Mouse (Mus musculus): ENCODE data around the gene Slc25a20. TPM values are rescaled to one million over a fixed set of nuclear protein-coding genes. Genes with fewer than 3 reads are reported as not detected.

The Slc25a20 gene
- 27.7 TPM for polyA plus RNA-seq (2012; fragmentation: generic; extraction: Trizol)

DNA sequence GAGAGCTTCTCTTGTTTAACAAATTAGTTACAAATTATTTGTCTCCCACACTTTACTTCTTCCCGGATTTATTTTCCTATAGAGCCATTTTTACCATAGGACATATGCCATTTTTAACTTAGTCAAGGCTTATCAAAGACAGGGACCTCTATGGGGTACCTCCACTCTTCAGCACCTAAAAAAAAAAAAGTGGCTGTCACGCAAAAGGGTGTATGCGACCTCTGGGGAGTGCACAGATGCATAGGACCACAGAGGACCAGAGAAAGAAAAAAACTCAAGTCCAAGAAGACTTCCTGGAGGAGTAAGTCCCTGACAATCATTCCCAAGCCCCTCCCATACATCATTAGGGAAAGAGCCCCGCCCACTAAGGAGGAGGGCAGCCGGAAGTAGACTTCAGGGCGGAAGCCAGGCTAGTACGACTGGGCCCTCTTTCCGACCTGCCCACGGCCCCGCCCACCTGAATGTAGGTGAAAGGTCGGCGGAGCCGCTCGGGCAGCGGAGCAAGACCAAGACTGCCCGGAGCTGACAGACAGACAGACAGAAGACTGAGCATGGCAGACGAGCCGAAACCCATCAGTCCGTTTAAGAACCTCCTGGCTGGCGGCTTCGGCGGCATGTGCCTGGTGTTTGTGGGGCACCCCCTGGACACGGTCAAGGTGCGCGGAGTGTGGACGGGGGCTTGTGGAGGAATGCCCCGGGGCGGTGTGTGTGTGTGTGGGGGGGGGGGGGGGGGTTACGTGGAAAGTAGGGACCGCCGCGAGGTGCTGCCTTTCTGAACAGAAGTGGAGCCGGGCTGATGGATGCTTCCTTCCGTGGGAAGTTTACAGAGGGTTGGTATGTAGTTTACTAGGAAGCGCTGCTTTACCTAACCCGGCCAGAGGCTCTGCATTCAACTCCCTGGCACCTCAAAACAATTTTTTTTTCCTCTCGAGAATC, at the start of gene Slc25a20:
Slc25a20 (plus strand) TSS at position 412 of the 936 bp plus-strand sequence.
- TF ChIP-seq CEBPB (IDR thresholded peaks at IDR 0.05; ENCODE audit: insufficient read depth, poor library complexity, severe bottlenecking): no peak
- TF ChIP-seq POLR2A (IDR thresholded peaks at IDR 0.05; ENCODE audit: insufficient read length, low read depth): peak; percentile 18
- Histone ChIP-seq H3K4me2 (ENCODE audit: low read depth) (peak within 1 kb of the TSS; percentile 86), H3K4me3 (peak within 1 kb of the TSS; percentile 38), H3K79me2 (ENCODE audit: control insufficient read depth, insufficient read depth) (no peaks in the 10 kb centered on the region), H3ac (ENCODE audit: control insufficient read depth, insufficient read length) (peak within 1 kb of the TSS; percentile 1), H3K27me3 (ENCODE audit: control insufficient read depth, insufficient read depth, insufficient read length) (no peaks in the 10 kb centered on the region), H3K36me3 (ENCODE audit: control insufficient read depth, insufficient read depth) (no peaks in the 10 kb centered on the region)

DNA sequence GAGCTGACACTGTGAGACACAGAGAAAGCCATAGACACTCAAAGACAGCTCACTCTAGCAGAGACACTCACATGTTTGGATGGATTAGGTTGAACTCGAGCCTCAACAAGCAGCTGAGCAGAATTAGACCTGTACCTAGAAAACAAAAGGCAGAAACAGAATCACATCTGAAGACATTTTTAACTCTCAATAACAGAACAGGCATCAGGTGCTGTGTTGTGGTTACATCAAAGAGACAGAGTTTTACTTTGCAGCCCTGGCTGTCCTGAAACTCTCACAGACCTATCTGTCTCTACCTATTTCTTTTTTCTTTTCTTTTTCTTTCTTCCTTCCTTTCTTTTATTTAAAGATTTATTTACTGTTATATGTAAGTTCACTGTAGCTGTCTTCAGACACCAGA, 44.6 kb upstream of the Slc25a20 start:
- Histone ChIP-seq H3K79me2 (ENCODE audit: control insufficient read depth, insufficient read depth) (peaks cover 8% of the 10 kb centered on the region), H3ac (ENCODE audit: control insufficient read depth, insufficient read length) (no peak overlapping the region), H3K36me3 (ENCODE audit: control insufficient read depth, insufficient read depth) (peaks cover 55% of the 10 kb centered on the region), H3K27me3 (ENCODE audit: control insufficient read depth, insufficient read depth, insufficient read length) (no peaks in the 10 kb centered on the region), H3K4me3 (no peak overlapping the region), H3K4me2 (ENCODE audit: low read depth) (no peak overlapping the region)
- TF ChIP-seq MYOD1 (IDR thresholded peaks at IDR 0.05; ENCODE audit: control insufficient read depth in 1 of 3, insufficient read length in 2 of 3, low read depth in 2 of 3) (no peak), USF1 (IDR thresholded peaks at IDR 0.05; ENCODE audit: low read depth) (no peak), POLR2A (IDR thresholded peaks at IDR 0.05; ENCODE audit: insufficient read length, low read depth) (no peak), MYOG (IDR thresholded peaks at IDR 0.05; ENCODE audit: control insufficient read depth in 1 of 3, insufficient read depth in 1 of 3, insufficient read length in 2 of 3, low read depth in 2 of 3) (no peak), POLR2AphosphoS2 (IDR thresholded peaks at IDR 0.05; ENCODE audit: insufficient read length, low read depth) (no peak), CEBPB (IDR thresholded peaks at IDR 0.05; ENCODE audit: insufficient read depth, poor library complexity, severe bottlenecking) (no peak), REST (IDR thresholded peaks at IDR 0.05; ENCODE audit: insufficient read depth, insufficient read length) (no peak), TCF3 (IDR thresholded peaks at IDR 0.05; ENCODE audit: insufficient read length, low read depth) (no peak)

DNA sequence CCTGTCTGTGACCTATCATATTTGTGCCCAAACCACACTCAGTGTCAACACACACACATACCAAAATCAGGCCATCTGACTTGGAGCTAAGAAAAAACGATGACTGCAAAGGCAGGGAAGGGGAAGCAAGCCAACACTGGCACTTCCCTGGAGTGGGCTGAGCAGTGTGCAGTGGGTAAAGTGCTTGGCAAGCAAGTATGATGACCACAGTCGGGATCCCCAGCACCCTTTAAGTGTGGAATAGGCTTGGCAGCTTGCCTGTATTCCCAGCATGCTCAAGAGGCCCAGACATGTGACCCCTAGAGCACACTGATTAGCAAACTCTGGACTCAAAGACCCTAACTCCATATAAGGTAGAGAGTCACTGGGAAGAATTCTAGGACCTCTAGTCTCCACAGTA, 35.4 kb upstream of the Slc25a20 start:
- H3K4me3 ChIP-seq: no peak overlapping the region
- TF ChIP-seq MYOG (IDR thresholded peaks at IDR 0.05; ENCODE audit: control insufficient read depth in 1 of 3, insufficient read depth in 1 of 3, insufficient read length in 2 of 3, low read depth in 2 of 3) (peak in 1 of 3 experiments; percentile 12), REST (IDR thresholded peaks at IDR 0.05; ENCODE audit: insufficient read depth, insufficient read length) (no peak)
- peaks cover 66% of the 10 kb centered on the region for H3K79me2 ChIP-seq (ENCODE audit: control insufficient read depth, insufficient read depth)
- H3ac ChIP-seq (ENCODE audit: control insufficient read depth, insufficient read length): no peak overlapping the region
- H3K36me3 ChIP-seq (ENCODE audit: control insufficient read depth, insufficient read depth): peaks cover 14% of the 10 kb centered on the region
- no peak overlapping the region for H3K4me2 ChIP-seq (ENCODE audit: low read depth)
- H3K27me3 ChIP-seq (ENCODE audit: control insufficient read depth, insufficient read depth, insufficient read length): no peaks in the 10 kb centered on the region

DNA sequence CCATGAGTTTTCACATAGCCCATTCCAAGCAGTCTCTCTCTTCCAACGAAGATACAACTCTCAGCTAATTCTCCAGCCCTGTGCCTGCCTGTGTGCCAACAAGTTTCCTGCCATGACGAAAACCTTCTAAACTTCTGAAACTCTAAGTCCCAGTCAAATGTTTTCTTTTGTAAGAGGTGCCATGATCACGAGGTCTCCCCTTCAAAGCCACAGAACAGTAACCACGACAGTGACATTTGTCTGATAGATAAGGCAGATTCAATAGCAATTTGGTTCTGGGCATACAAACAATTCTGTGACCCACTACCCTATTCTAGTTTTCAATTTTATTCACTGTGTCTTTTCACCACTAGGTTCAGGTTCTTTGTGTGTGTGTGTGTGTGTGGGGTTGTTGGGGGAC, 33.7 kb upstream of the Slc25a20 start:
- peaks cover 71% of the 10 kb centered on the region for H3K79me2 ChIP-seq (ENCODE audit: control insufficient read depth, insufficient read depth)
- H3K4me2 ChIP-seq (ENCODE audit: low read depth): no peak overlapping the region
- no peaks in the 10 kb centered on the region for H3K27me3 ChIP-seq (ENCODE audit: control insufficient read depth, insufficient read depth, insufficient read length)
- peaks cover 14% of the 10 kb centered on the region for H3K36me3 ChIP-seq (ENCODE audit: control insufficient read depth, insufficient read depth)
- H3ac ChIP-seq (ENCODE audit: control insufficient read depth, insufficient read length): no peak overlapping the region
- TF ChIP-seq TCF3 (IDR thresholded peaks at IDR 0.05; ENCODE audit: insufficient read length, low read depth) (no peak), SRF (IDR thresholded peaks at IDR 0.05; ENCODE audit: control insufficient read depth, insufficient read length, low read depth) (no peak), USF1 (IDR thresholded peaks at IDR 0.05; ENCODE audit: low read depth) (no peak), E2F4 (IDR thresholded peaks at IDR 0.05; ENCODE audit: insufficient read depth) (no peak), POLR2AphosphoS2 (IDR thresholded peaks at IDR 0.05; ENCODE audit: insufficient read length, low read depth) (no peak), MAX (IDR thresholded peaks at IDR 0.05; ENCODE audit: low read depth) (no peak), CEBPB (IDR thresholded peaks at IDR 0.05; ENCODE audit: insufficient read depth, poor library complexity, severe bottlenecking) (no peak), POLR2A (IDR thresholded peaks at IDR 0.05; ENCODE audit: insufficient read length, low read depth) (no peak), MYOD1 (IDR thresholded peaks at IDR 0.05; ENCODE audit: control insufficient read depth in 1 of 3, insufficient read length in 2 of 3, low read depth in 2 of 3) (no peak), REST (IDR thresholded peaks at IDR 0.05; ENCODE audit: insufficient read depth, insufficient read length) (no peak), TCF12 (IDR thresholded peaks at IDR 0.05; ENCODE audit: insufficient read depth, poor library complexity, severe bottlenecking) (no peak), MYOG (IDR thresholded peaks at IDR 0.05; ENCODE audit: control insufficient read depth in 1 of 3, insufficient read depth in 1 of 3, insufficient read length in 2 of 3, low read depth in 2 of 3) (no peak)
- no peak overlapping the region for H3K4me3 ChIP-seq

DNA sequence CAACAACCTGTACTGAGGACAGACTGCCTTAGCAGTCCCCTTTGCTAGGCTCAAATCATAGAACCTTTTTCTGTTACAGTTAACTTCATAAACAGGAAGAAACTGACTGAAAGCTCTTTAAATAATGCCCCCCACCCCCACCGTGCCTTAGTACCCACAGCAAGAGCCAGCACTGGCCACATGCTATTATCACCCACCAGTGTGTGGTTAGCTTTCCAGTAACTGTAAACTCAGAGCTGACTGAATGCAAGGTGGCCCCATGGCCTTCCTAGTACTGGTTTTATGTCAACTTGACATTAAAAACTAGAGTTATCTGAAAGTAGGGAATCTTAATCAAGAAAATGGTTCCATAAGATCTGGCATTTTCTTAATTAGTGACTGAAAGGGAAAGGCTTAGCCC, 31.2 kb upstream of the Slc25a20 start:
- Histone ChIP-seq H3K4me3 (no peak overlapping the region), H3K36me3 (ENCODE audit: control insufficient read depth, insufficient read depth) (peaks cover 9% of the 10 kb centered on the region)

More for the DNA sequence above, 31.2 kb upstream of the Slc25a20 start:
- Histone ChIP-seq H3ac (ENCODE audit: control insufficient read depth, insufficient read length) (no peak overlapping the region), H3K4me2 (ENCODE audit: low read depth) (no peak overlapping the region), H3K79me2 (ENCODE audit: control insufficient read depth, insufficient read depth) (peaks cover 84% of the 10 kb centered on the region), H3K27me3 (ENCODE audit: control insufficient read depth, insufficient read depth, insufficient read length) (no peaks in the 10 kb centered on the region)
- TF ChIP-seq TCF3 (IDR thresholded peaks at IDR 0.05; ENCODE audit: insufficient read length, low read depth) (no peak), MYOD1 (IDR thresholded peaks at IDR 0.05; ENCODE audit: control insufficient read depth in 1 of 3, insufficient read length in 2 of 3, low read depth in 2 of 3) (no peak), MAX (IDR thresholded peaks at IDR 0.05; ENCODE audit: low read depth) (no peak), CEBPB (IDR thresholded peaks at IDR 0.05; ENCODE audit: insufficient read depth, poor library complexity, severe bottlenecking) (no peak), REST (IDR thresholded peaks at IDR 0.05; ENCODE audit: insufficient read depth, insufficient read length) (no peak), SRF (IDR thresholded peaks at IDR 0.05; ENCODE audit: control insufficient read depth, insufficient read length, low read depth) (no peak), E2F4 (IDR thresholded peaks at IDR 0.05; ENCODE audit: insufficient read depth) (no peak), POLR2AphosphoS2 (IDR thresholded peaks at IDR 0.05; ENCODE audit: insufficient read length, low read depth) (no peak), USF1 (IDR thresholded peaks at IDR 0.05; ENCODE audit: low read depth) (no peak), TCF12 (IDR thresholded peaks at IDR 0.05; ENCODE audit: insufficient read depth, poor library complexity, severe bottlenecking) (no peak), POLR2A (IDR thresholded peaks at IDR 0.05; ENCODE audit: insufficient read length, low read depth) (no peak), MYOG (IDR thresholded peaks at IDR 0.05; ENCODE audit: control insufficient read depth in 1 of 3, insufficient read depth in 1 of 3, insufficient read length in 2 of 3, low read depth in 2 of 3) (no peak)

Data from myocyte (in vitro differentiated cells).